Mouse (Mus musculus) kidney, adult 2 months (tissue): Measurements from ENCODE around the gene Eps8l2. TPM values are rescaled to one million over a fixed set of nuclear protein-coding genes. Genes with fewer than 3 reads are reported as not detected.

Source experiments
- DNase-seq: peaks from one replicate; pipeline ENCODE4 v3.0.0; 2021
- H3K27ac ChIP-seq: fragments of 200-500 bp; 2 replicates; pipeline ENCODE4 v1.5.1; 2012; ENCODE audit warnings: low read depth, low read length, control low read depth, inconsistent platforms; ENCODE audit not compliant: insufficient read depth
- H3K27me3 ChIP-seq: fragments of 200-500 bp; replicated peaks from 2 replicates; pipeline ENCODE4 v1.6.1; 2012; ENCODE audit warnings: mild to moderate bottlenecking, moderate library complexity, low read length, inconsistent platforms; ENCODE audit not compliant: control insufficient read depth, insufficient read depth
- H3K36me3 ChIP-seq: fragments of 200-500 bp; 2 replicates; pipeline ENCODE4 v1.6.1; 2012; ENCODE audit warnings: mild to moderate bottlenecking, moderate library complexity, low read length, inconsistent platforms; ENCODE audit not compliant: control insufficient read depth, insufficient read depth
- H3K4me1 ChIP-seq: fragments of 200-500 bp; 2 replicates; pipeline ENCODE4 v1.6.1; 2011; ENCODE audit warnings: low read length; ENCODE audit not compliant: control insufficient read depth, insufficient read depth
- H3K4me3 ChIP-seq: fragments of 200-500 bp; 2 replicates; pipeline ENCODE4 v1.5.1; 2011; ENCODE audit warnings: mild to moderate bottlenecking, low read depth, low read length, control low read depth; ENCODE audit not compliant: insufficient read depth
- CTCF ChIP-seq: fragments of 200-500 bp; conservative IDR thresholded peaks from 2 replicates; pipeline ENCODE4 v1.5.1; 2011; ENCODE audit warnings: low read depth, mild to moderate bottlenecking, control low read depth, low read length, moderate library complexity, mixed read lengths; ENCODE audit not compliant: insufficient read depth, insufficient read length
- POLR2A ChIP-seq: fragments of 200-500 bp; IDR thresholded peaks from one replicate; pipeline ENCODE4 v1.6.1; 2011; ENCODE audit warnings: low read depth, low read length, control low read depth
- WGBS: fragments of 180-500 bp; shearing (Covaris S2); methylation state at CpG from one replicate; pipeline ENCODE4 v1.1.7; 2018; 5-methylcytosine and 5-hydroxymethylcytosine counted together
- polyA plus RNA-seq: library from polyadenylated mRNA; depleted of rRNA; stranded (reverse); fragments of >200 nt; gene quantifications from 2 replicates; pipeline ENCODE4 v1.2.3, GENCODE M21; 2012; rRNA removed

The Eps8l2 gene
- polyA plus RNA-seq, 1 experiment = 245 TPM

DNA sequence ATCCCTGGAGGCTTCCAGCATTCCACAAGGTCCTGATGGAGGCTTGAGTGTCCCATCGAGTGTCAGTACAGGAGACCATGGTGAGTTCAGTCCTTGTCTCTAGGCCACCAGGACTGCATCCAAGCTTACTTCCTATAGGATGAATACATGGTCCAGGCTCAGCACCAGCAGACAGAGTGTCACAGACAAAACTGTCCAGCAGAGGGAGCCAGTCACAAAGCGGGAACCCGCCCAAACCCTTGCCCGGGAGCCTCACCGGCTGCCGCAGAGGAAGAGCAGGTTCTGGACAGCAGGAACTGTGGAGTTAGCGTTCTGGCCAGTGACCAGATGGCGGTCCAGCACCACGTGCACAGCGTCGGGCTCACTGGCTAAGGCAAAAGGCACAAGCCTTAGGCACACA is 70.2 kb downstream of the Eps8l2 start:
- H3K36me3 ChIP-seq = no peaks in the 10 kb centered on the region; the same call in 1 of the 2 replicates
- H3K27me3 ChIP-seq = no peaks in the 10 kb centered on the region
- no peak overlapping the region for H3K4me3 ChIP-seq
- no peak overlapping the region for H3K27ac ChIP-seq
- no peaks in the 10 kb centered on the region; the same call in 1 of the 2 replicates for H3K4me1 ChIP-seq
- whole genome bisulfite sequencing = 5% methylated on average over 11 of the region's 11 CpGs
- TF ChIP-seq CTCF (peak; percentile 93), POLR2A (no peak)
- DNase-seq = peak; percentile 92

DNA sequence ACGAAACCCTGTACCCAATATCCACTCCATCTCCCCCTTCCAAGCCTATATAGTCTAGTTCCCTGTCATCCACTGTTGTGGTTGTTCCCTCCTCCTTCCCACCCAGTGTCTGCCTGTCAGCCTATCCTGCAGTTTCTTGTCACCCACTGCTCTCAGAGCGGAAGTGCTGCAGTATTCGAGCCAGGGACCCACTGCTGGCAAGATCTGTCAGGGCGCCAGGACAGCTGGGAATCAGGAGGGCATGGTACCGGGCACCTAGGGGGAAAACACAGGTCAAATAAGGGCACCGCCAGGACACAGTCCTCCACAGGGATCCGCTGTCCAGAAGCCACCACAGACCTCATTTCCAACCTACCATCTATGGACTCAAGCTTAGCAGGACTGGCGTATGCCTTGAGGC is 72.0 kb downstream of the Eps8l2 start:
- Histone ChIP-seq H3K4me1 (peaks cover 4% of the 10 kb centered on the region; the same call in 1 of the 2 replicates), H3K27me3 (no peaks in the 10 kb centered on the region), H3K36me3 (no peaks in the 10 kb centered on the region; the same call in 1 of the 2 replicates), H3K27ac (no peak overlapping the region), H3K4me3 (no peak overlapping the region)
- no peak for DNase-seq
- TF ChIP-seq CTCF (no peak), POLR2A (no peak)
- 87% methylated on average over 8 of the region's 8 CpGs for WGBS

DNA sequence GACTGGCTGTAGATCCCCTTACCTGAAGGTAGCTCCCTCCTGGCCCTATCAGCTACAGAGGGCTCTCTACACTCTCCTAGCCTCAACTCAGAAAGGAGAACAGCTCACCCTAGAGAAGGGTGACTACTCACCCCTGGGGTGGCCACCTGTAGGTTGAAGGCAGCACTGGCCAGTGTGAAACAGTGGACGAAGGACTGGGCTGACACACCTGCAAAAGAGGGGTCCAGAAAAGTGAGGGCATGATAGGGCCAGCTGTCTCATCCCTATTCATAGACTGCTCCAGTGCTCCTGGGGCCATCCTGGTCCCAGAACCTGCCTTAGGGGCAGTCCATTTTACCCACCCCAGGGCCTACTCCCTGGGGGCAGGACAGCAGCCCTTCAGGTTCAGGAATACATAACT is 73.0 kb downstream of the Eps8l2 start:
- Histone ChIP-seq H3K4me1 (peaks cover 4% of the 10 kb centered on the region; the same call in 1 of the 2 replicates), H3K36me3 (no peaks in the 10 kb centered on the region; the same call in 1 of the 2 replicates), H3K4me3 (no peak overlapping the region), H3K27ac (no peak overlapping the region), H3K27me3 (no peaks in the 10 kb centered on the region)
- TF ChIP-seq CTCF (no peak), POLR2A (no peak)
- 95% methylated on average over 1 of the region's 1 CpGs for WGBS
- DNase-seq = no peak

Other genes with a start within 250 kb of the Eps8l2 start
- gene Sigirr, start 238.3 kb upstream of the Eps8l2 start, polyA plus RNA-seq = 102 and 110 TPM in 2 replicates
- gene Ano9, start 221.1 kb upstream of the Eps8l2 start, polyA plus RNA-seq = 5.4 and 7.3 TPM in 2 replicates
- gene Ptdss2, start 216.5 kb upstream of the Eps8l2 start, polyA plus RNA-seq = 65.1 and 71.5 TPM in 2 replicates
- 159 and 190 TPM in 2 replicates for gene Rnh1, start 166.0 kb upstream of the Eps8l2 start, polyA plus RNA-seq
- gene Hras, start 144.9 kb upstream of the Eps8l2 start, polyA plus RNA-seq = 93.5 and 96.0 TPM in 2 replicates
- gene Lrrc56, start 144.7 kb upstream of the Eps8l2 start, polyA plus RNA-seq = 9.6 and 13.5 TPM in 2 replicates
- gene Lmntd2, start 124.8 kb upstream of the Eps8l2 start, polyA plus RNA-seq = 5.7 and 6.0 TPM in 2 replicates
- 59.1 and 72.2 TPM in 2 replicates for gene Rassf7, start 123.0 kb upstream of the Eps8l2 start, polyA plus RNA-seq
- gene Phrf1, start 110.1 kb upstream of the Eps8l2 start, polyA plus RNA-seq = 15.8 and 19.1 TPM in 2 replicates
- 51.6 and 57.5 TPM in 2 replicates for gene Irf7, start 72.4 kb upstream of the Eps8l2 start, polyA plus RNA-seq
- 129 and 145 TPM in 2 replicates for gene Cdhr5, start 62.1 kb upstream of the Eps8l2 start, polyA plus RNA-seq
- 2.0 and 2.7 TPM in 2 replicates for gene Sct, start 59.7 kb upstream of the Eps8l2 start, polyA plus RNA-seq
- gene Drd4, start 46.9 kb upstream of the Eps8l2 start, polyA plus RNA-seq = 0.03 TPM in 1 of 2 replicates, not detected in the other
- gene Deaf1, start 11.2 kb upstream of the Eps8l2 start, polyA plus RNA-seq = 25.4 and 26.8 TPM in 2 replicates
- gene Tmem80, start 11.1 kb upstream of the Eps8l2 start, polyA plus RNA-seq = 53.7 and 61.4 TPM in 2 replicates
- gene Taldo1, start 53.3 kb downstream of the Eps8l2 start, polyA plus RNA-seq = 321 and 366 TPM in 2 replicates
- 51.7 and 58.4 TPM in 2 replicates for gene Gatd1, start 75.3 kb downstream of the Eps8l2 start, polyA plus RNA-seq
- gene Cend1, start 90.6 kb downstream of the Eps8l2 start, polyA plus RNA-seq = 0.98 and 1.3 TPM in 2 replicates
- gene Slc25a22, start 99.0 kb downstream of the Eps8l2 start, polyA plus RNA-seq = 45.5 and 51.0 TPM in 2 replicates
- 4.5 and 5.2 TPM in 2 replicates for gene Pidd1, start 105.1 kb downstream of the Eps8l2 start, polyA plus RNA-seq
- gene Rplp2, start 108.5 kb downstream of the Eps8l2 start, polyA plus RNA-seq = 423 and 734 TPM in 2 replicates
- gene Pnpla2, start 116.3 kb downstream of the Eps8l2 start, polyA plus RNA-seq = 350 and 353 TPM in 2 replicates
- gene Cracr2b, start 122.2 kb downstream of the Eps8l2 start, polyA plus RNA-seq = 15.3 and 22.2 TPM in 2 replicates
- gene Cd151, start 128.5 kb downstream of the Eps8l2 start, polyA plus RNA-seq = 274 and 343 TPM in 2 replicates
- 67.3 and 70.9 TPM in 2 replicates for gene Polr2l, start 136.3 kb downstream of the Eps8l2 start, polyA plus RNA-seq
- gene Tspan4, start 136.4 kb downstream of the Eps8l2 start, polyA plus RNA-seq = 143 and 162 TPM in 2 replicates
- 34.4 and 35.6 TPM in 2 replicates for gene Chid1, start 201.0 kb downstream of the Eps8l2 start, polyA plus RNA-seq
- gene Ap2a2, start 223.3 kb downstream of the Eps8l2 start, polyA plus RNA-seq = 94.8 and 95.4 TPM in 2 replicates